Mouse (Mus musculus) liver, postnatal 0 days (tissue): ENCODE results near the gene Dppa3.

Experiments
- CTCF ChIP-seq: sonication (generic); IDR thresholded peaks from 2 replicates; pipeline ENCODE4 v1.5.1; 2016; ENCODE audit warnings: antibody characterized with exemption, low read depth
- EP300 ChIP-seq: IDR thresholded peaks from 2 replicates; pipeline ENCODE4 v1.6.1; 2016; ENCODE audit warnings: antibody characterized with exemption, low read depth, mild to moderate bottlenecking

- TF ChIP-seq CTCF, result no peak
- TF ChIP-seq EP300, result no peak
Measured at GRCm38 (mm10) chr6:122591027-122591758, 35.0 kb upstream of the Dppa3 start.
